Mouse (Mus musculus): ENCODE data around the gene Erp27. TPM values are rescaled to one million over a fixed set of nuclear protein-coding genes. Genes with fewer than 3 reads are reported as not detected.

The Erp27 gene
- polyA plus RNA-seq, 1 experiment from 2014 or later: not detected

DNA sequence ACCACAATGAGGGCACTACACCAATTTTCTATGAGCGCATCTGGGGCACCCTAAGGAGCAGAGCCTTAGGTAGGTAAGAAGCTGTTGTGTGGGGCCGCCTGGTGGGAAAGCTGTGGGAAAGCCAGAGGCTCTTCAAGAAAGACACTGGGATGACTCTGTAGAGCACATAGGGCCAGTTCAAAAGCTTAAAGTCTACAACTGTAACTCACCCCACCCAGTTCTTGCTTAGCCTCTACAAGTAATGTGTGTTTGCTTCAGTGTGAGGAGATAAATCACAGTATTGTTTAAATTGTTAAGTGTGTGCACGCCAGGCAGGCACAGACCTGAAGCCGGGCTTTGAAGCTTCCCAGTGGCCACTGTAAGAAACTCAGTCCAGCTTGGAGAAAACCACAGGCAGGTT is 55.8 kb downstream of the Erp27 start:
- Histone ChIP-seq H3K27me3 (ENCODE audit: control insufficient read depth, insufficient read depth, low read length) (no peaks in the 10 kb centered on the region), H3K27ac (ENCODE audit: low read depth, low read length) (no peak overlapping the region), H3K4me3 (ENCODE audit: low read depth, low read length) (no peak overlapping the region), H3K9ac (ENCODE audit: low read length) (no peak overlapping the region), H3K36me3 (ENCODE audit: control insufficient read depth, insufficient read depth, low read length) (no peaks in the 10 kb centered on the region), H3K9me3 (ENCODE audit: control insufficient read depth, low read length) (no peaks in the 10 kb centered on the region), H3K4me1 (ENCODE audit: control insufficient read depth, insufficient read depth, low read length) (no peaks in the 10 kb centered on the region), H3K4me2 (no peak overlapping the region)
- ATAC-seq (ENCODE audit: low FRiP score) (no peak), DNase-seq (ENCODE audit: low spot score, missing footprints) (no peak)
- WGBS: 87% methylated on average over 4 of the region's 4 CpGs

DNA sequence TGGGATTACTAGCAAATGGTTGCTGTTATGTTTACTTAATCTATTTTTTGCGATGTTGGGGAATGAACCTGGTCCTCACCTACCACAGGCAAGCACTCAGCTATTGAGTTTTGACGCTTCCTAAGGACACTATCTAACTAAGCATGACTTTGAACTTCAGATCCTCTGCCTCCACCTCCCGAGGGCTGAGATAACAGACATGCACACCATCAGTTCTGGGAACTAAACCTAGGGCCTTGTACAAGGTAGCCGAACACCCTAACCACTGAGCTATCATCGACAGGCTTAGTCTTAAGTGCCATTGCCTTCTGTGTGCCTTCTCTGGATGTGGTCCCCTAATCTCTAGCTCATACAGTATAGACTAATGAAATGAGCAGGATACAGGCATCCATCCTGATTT is 56.6 kb downstream of the Erp27 start:
- H3K27ac ChIP-seq (ENCODE audit: low read depth, low read length): no peak overlapping the region
- WGBS: 85% methylated on average over 5 of the region's 5 CpGs
- H3K4me1 ChIP-seq (ENCODE audit: control insufficient read depth, insufficient read depth, low read length): no peaks in the 10 kb centered on the region
- ATAC-seq (ENCODE audit: low FRiP score): no peak
- no peaks in the 10 kb centered on the region for H3K27me3 ChIP-seq (ENCODE audit: control insufficient read depth, insufficient read depth, low read length)
- H3K4me2 ChIP-seq: no peak overlapping the region
- no peaks in the 10 kb centered on the region for H3K9me3 ChIP-seq (ENCODE audit: control insufficient read depth, low read length)
- no peaks in the 10 kb centered on the region for H3K36me3 ChIP-seq (ENCODE audit: control insufficient read depth, insufficient read depth, low read length)
- no peak overlapping the region for H3K9ac ChIP-seq (ENCODE audit: low read length)
- no peak for DNase-seq (ENCODE audit: low spot score, missing footprints)
- H3K4me3 ChIP-seq (ENCODE audit: low read depth, low read length): no peak overlapping the region

DNA sequence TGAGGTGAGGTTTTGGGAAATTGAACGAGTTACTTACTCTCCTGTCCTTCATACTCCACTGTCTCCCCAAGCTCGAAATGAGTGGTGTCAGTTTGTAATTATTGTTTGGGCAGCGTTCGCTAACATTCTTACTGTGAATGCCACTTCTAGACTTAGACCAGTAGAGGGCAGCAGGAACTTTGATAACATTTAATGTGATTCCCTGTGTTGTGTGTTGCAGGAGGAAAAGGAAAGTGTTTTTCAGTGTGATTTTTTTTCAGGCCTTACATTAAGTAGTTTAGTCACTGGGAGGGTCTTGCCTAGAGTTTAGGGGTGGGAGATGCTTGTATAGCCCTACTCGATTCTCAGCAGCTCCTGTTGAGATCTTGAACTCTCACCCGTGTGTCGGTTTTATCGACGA is 61.0 kb downstream of the Erp27 start:
- Histone ChIP-seq H3K4me1 (ENCODE audit: control insufficient read depth, insufficient read depth, low read length) (no peaks in the 10 kb centered on the region), H3K4me2 (no peak overlapping the region), H3K4me3 (ENCODE audit: low read depth, low read length) (no peak overlapping the region), H3K36me3 (ENCODE audit: control insufficient read depth, insufficient read depth, low read length) (no peaks in the 10 kb centered on the region), H3K27me3 (ENCODE audit: control insufficient read depth, insufficient read depth, low read length) (no peaks in the 10 kb centered on the region), H3K9me3 (ENCODE audit: control insufficient read depth, low read length) (no peaks in the 10 kb centered on the region), H3K9ac (ENCODE audit: low read length) (no peak overlapping the region), H3K27ac (ENCODE audit: low read depth, low read length) (no peak overlapping the region)
- 53% methylated on average over 9 of the region's 9 CpGs for WGBS
- DNase-seq (ENCODE audit: low spot score, missing footprints): peak; percentile 90
- ATAC-seq (ENCODE audit: low FRiP score): peak; percentile 54; the same call in 1 of the 2 replicates

DNA sequence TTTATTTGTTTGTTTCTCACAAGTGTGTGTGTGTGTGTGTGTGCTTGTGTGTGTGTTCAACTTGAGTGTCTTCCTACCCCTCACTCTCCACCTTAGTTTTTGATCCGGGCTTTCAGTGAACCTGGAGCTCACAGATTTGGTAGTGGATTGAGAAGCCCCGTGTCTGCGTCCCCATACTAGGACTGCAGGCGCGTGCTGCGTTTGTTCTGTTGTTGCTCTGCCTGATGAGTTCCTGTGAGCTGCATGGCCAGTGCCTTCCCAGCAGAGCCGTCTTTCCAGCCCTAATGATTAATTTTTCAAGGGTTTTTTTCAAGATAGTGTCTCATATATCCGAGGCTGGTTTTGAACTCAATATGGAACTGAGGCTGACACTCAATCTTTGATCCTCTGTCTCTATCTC is 63.6 kb downstream of the Erp27 start:
- no peaks in the 10 kb centered on the region for H3K36me3 ChIP-seq (ENCODE audit: control insufficient read depth, insufficient read depth, low read length)
- ATAC-seq (ENCODE audit: low FRiP score): no peak

GRCm38 (mm10) chr6:136857873-136858260 is 64.1 kb downstream of the Erp27 start:
- no peak for DNase-seq (ENCODE audit: low spot score, missing footprints)
- ATAC-seq (ENCODE audit: low FRiP score): no peak
- no peak overlapping the region for H3K4me2 ChIP-seq
- H3K27ac ChIP-seq (ENCODE audit: low read depth, low read length): no peak overlapping the region
- H3K36me3 ChIP-seq (ENCODE audit: control insufficient read depth, insufficient read depth, low read length): no peaks in the 10 kb centered on the region
- no peak overlapping the region for H3K4me3 ChIP-seq (ENCODE audit: low read depth, low read length)
- no peak overlapping the region for H3K9ac ChIP-seq (ENCODE audit: low read length)
- H3K27me3 ChIP-seq (ENCODE audit: control insufficient read depth, insufficient read depth, low read length): no peaks in the 10 kb centered on the region
- H3K4me1 ChIP-seq (ENCODE audit: control insufficient read depth, insufficient read depth, low read length): no peaks in the 10 kb centered on the region
- H3K9me3 ChIP-seq (ENCODE audit: control insufficient read depth, low read length): no peaks in the 10 kb centered on the region
- 71% methylated on average over 11 of the region's 11 CpGs for WGBS

More for the DNA sequence above, 63.6 kb downstream of the Erp27 start:
- H3K9me3 ChIP-seq (ENCODE audit: control insufficient read depth, low read length): no peaks in the 10 kb centered on the region
- no peaks in the 10 kb centered on the region for H3K4me1 ChIP-seq (ENCODE audit: control insufficient read depth, insufficient read depth, low read length)
- WGBS: 81% methylated on average over 8 of the region's 8 CpGs
- H3K27me3 ChIP-seq (ENCODE audit: control insufficient read depth, insufficient read depth, low read length): no peaks in the 10 kb centered on the region
- H3K4me2 ChIP-seq: no peak overlapping the region
- no peak for DNase-seq (ENCODE audit: low spot score, missing footprints)
- no peak overlapping the region for H3K9ac ChIP-seq (ENCODE audit: low read length)
- H3K4me3 ChIP-seq (ENCODE audit: low read depth, low read length): no peak overlapping the region
- H3K27ac ChIP-seq (ENCODE audit: low read depth, low read length): no peak overlapping the region

Other genes starting within 250 kb of the Erp27 start
- gene Gucy2c, start 140.4 kb downstream of the Erp27 start, polyA plus RNA-seq (2014; fragmentation: Nextera tagmentation; extraction: Ambion mirVana): 0.10 and 0.18 TPM in 2 replicates
- gene Hist4h4, start 117.8 kb downstream of the Erp27 start, polyA plus RNA-seq (2014; fragmentation: Nextera tagmentation; extraction: Ambion mirVana): 0.55 and 0.67 TPM in 2 replicates
- gene H2afj, start 113.9 kb downstream of the Erp27 start, polyA plus RNA-seq (2014; fragmentation: Nextera tagmentation; extraction: Ambion mirVana): 94.5 and 107 TPM in 2 replicates
- 1.1 and 1.2 TPM in 2 replicates for gene BC049715, start 94.6 kb downstream of the Erp27 start, polyA plus RNA-seq (2014; fragmentation: Nextera tagmentation; extraction: Ambion mirVana)
- gene Wbp11, start 93.9 kb downstream of the Erp27 start, polyA plus RNA-seq (2014; fragmentation: Nextera tagmentation; extraction: Ambion mirVana): 149 and 154 TPM in 2 replicates
- gene Smco3, start 86.7 kb downstream of the Erp27 start, polyA plus RNA-seq (2014; fragmentation: Nextera tagmentation; extraction: Ambion mirVana): 0.12 and 0.21 TPM in 2 replicates
- 0.90 and 0.94 TPM in 2 replicates for gene Art4, start 64.4 kb downstream of the Erp27 start, polyA plus RNA-seq (2014; fragmentation: Nextera tagmentation; extraction: Ambion mirVana)
- gene Mgp, start 46.4 kb downstream of the Erp27 start, polyA plus RNA-seq (2014; fragmentation: Nextera tagmentation; extraction: Ambion mirVana): 1.6 and 2.4 TPM in 2 replicates
- not detected in 2 replicates for gene Pde6h, start 1.7 kb upstream of the Erp27 start, polyA plus RNA-seq (2014; fragmentation: Nextera tagmentation; extraction: Ambion mirVana)
- 26.3 and 26.4 TPM in 2 replicates for gene Arhgdib, start 19.7 kb upstream of the Erp27 start, polyA plus RNA-seq (2014; fragmentation: Nextera tagmentation; extraction: Ambion mirVana)
- gene Rerg, start 248.3 kb upstream of the Erp27 start, polyA plus RNA-seq (2014; fragmentation: Nextera tagmentation; extraction: Ambion mirVana): 1.00 and 1.0 TPM in 2 replicates